Mouse (Mus musculus): ENCODE results near the gene Tmem164. TPM values are rescaled to one million over a fixed set of nuclear protein-coding genes. Genes with fewer than 3 reads are reported as not detected.
A peak's percentile ranks its signal among the peaks of the same experiment; 100 is the strongest.

The Tmem164 gene
- polyA plus RNA-seq, 1 experiment from 2014 or later, result 75.2 TPM

GRCm38 (mm10) chrX:142750775-142751174 lies 69.6 kb downstream of the Tmem164 start:
- Histone ChIP-seq H3K36me3 (peaks cover 10% of the 10 kb centered on the region; the same call in 1 of the 2 replicates), H3K9ac (no peak overlapping the region), H3K4me2 (no peak overlapping the region), H3K4me3 (no peak overlapping the region), H3K27ac (ENCODE audit: poor library complexity, severe bottlenecking) (no peak overlapping the region), H3K4me1 (replicated peaks) (0 out of 2 replicates have a peak, but pooled peaks cover 2% of the 10 kb centered on the region), H3K27me3 (replicated peaks) (no peaks in the 10 kb centered on the region), H3K9me3 (replicated peaks) (no peaks in the 10 kb centered on the region)
- WGBS, result 78% methylated on average over 4 of the region's 4 CpGs
- ATAC-seq (ENCODE audit: insufficient number of reproducible peaks, low FRiP score), result no peak

GRCm38 (mm10) chrX:142755542-142755941 lies 74.3 kb downstream of the Tmem164 start:
- Histone ChIP-seq H3K4me3 (no peak overlapping the region), H3K9me3 (replicated peaks) (no peaks in the 10 kb centered on the region), H3K4me2 (no peak overlapping the region), H3K27ac (ENCODE audit: poor library complexity, severe bottlenecking) (no peak overlapping the region), H3K9ac (no peak overlapping the region), H3K4me1 (replicated peaks) (0 out of 2 replicates have a peak, but pooled peaks cover 2% of the 10 kb centered on the region), H3K36me3 (peaks cover 10% of the 10 kb centered on the region; the same call in 1 of the 2 replicates), H3K27me3 (replicated peaks) (no peaks in the 10 kb centered on the region; the same call in 1 of the 2 replicates)
- no peak for ATAC-seq (ENCODE audit: insufficient number of reproducible peaks, low FRiP score)
- 67% methylated on average over 6 of the region's 6 CpGs for WGBS

GRCm38 (mm10) chrX:142760415-142760814 lies 79.2 kb downstream of the Tmem164 start:
- H3K4me3 ChIP-seq, result no peak overlapping the region
- H3K4me1 ChIP-seq (replicated peaks), result 0 out of 2 replicates have a peak, but pooled peaks cover 5% of the 10 kb centered on the region
- peaks cover 5% of the 10 kb centered on the region; the same call in 1 of the 2 replicates for H3K36me3 ChIP-seq
- WGBS, result 81% methylated on average over 6 of the region's 6 CpGs
- H3K27ac ChIP-seq (ENCODE audit: poor library complexity, severe bottlenecking), result no peak overlapping the region
- H3K4me2 ChIP-seq, result no peak overlapping the region
- ATAC-seq (ENCODE audit: insufficient number of reproducible peaks, low FRiP score), result no peak
- H3K9me3 ChIP-seq (replicated peaks), result no peaks in the 10 kb centered on the region
- H3K27me3 ChIP-seq (replicated peaks), result no peaks in the 10 kb centered on the region; the same call in 1 of the 2 replicates
- no peak overlapping the region for H3K9ac ChIP-seq

GRCm38 (mm10) chrX:142763337-142763736 lies 82.1 kb downstream of the Tmem164 start:
- 78% methylated on average over 7 of the region's 7 CpGs for WGBS
- Histone ChIP-seq H3K9me3 (replicated peaks) (no peaks in the 10 kb centered on the region), H3K36me3 (no peaks in the 10 kb centered on the region), H3K9ac (no peak overlapping the region), H3K4me2 (no peak overlapping the region), H3K4me3 (no peak overlapping the region), H3K4me1 (replicated peaks) (0 out of 2 replicates have a peak, but pooled peaks cover 5% of the 10 kb centered on the region), H3K27me3 (replicated peaks) (no peaks in the 10 kb centered on the region; the same call in 1 of the 2 replicates), H3K27ac (ENCODE audit: poor library complexity, severe bottlenecking) (no peak overlapping the region)
- no peak for ATAC-seq (ENCODE audit: insufficient number of reproducible peaks, low FRiP score)

- no peak for ATAC-seq (ENCODE audit: insufficient number of reproducible peaks, low FRiP score)
- H3K4me3 ChIP-seq, result no peak overlapping the region
- no peaks in the 10 kb centered on the region for H3K4me1 ChIP-seq (replicated peaks)
- 0 out of 2 replicates have a peak, but pooled peaks cover 18% of the 10 kb centered on the region for H3K36me3 ChIP-seq
- WGBS, result 85% methylated on average over 6 of the region's 6 CpGs
- no peaks in the 10 kb centered on the region for H3K9me3 ChIP-seq (replicated peaks)
- H3K27me3 ChIP-seq (replicated peaks), result no peaks in the 10 kb centered on the region
- H3K9ac ChIP-seq, result no peak overlapping the region
- no peak overlapping the region for H3K27ac ChIP-seq (ENCODE audit: poor library complexity, severe bottlenecking)
- H3K4me2 ChIP-seq, result no peak overlapping the region
These were observed 88.5 kb downstream of the Tmem164 start for GRCm38 (mm10) chrX:142769698-142770097.

GRCm38 (mm10) chrX:142773658-142774057 lies 92.5 kb downstream of the Tmem164 start:
- H3K9ac ChIP-seq, result no peak overlapping the region
- ATAC-seq (ENCODE audit: insufficient number of reproducible peaks, low FRiP score), result no peak
- H3K4me1 ChIP-seq (replicated peaks), result peaks cover 9% of the 10 kb centered on the region; the same call in 1 of the 2 replicates
- no peak overlapping the region for H3K4me3 ChIP-seq
- H3K36me3 ChIP-seq, result peaks cover 32% of the 10 kb centered on the region; the same call in 1 of the 2 replicates
- H3K27me3 ChIP-seq (replicated peaks), result no peaks in the 10 kb centered on the region
- no peak overlapping the region for H3K27ac ChIP-seq (ENCODE audit: poor library complexity, severe bottlenecking)
- H3K4me2 ChIP-seq, result no peak overlapping the region
- 62% methylated on average over 4 of the region's 4 CpGs for WGBS
- no peaks in the 10 kb centered on the region for H3K9me3 ChIP-seq (replicated peaks)

- ATAC-seq (ENCODE audit: insufficient number of reproducible peaks, low FRiP score), result no peak
- Histone ChIP-seq H3K4me3 (no peak overlapping the region), H3K9me3 (replicated peaks) (no peaks in the 10 kb centered on the region), H3K27me3 (replicated peaks) (no peaks in the 10 kb centered on the region), H3K4me2 (no peak overlapping the region), H3K36me3 (peaks cover 30% of the 10 kb centered on the region; the same call in 1 of the 2 replicates), H3K9ac (no peak overlapping the region), H3K4me1 (replicated peaks) (peaks cover 17% of the 10 kb centered on the region; the same call in 1 of the 2 replicates), H3K27ac (ENCODE audit: poor library complexity, severe bottlenecking) (0 out of 2 replicates have a peak overlapping the region, but pooled peaks have one; percentile 2)
- WGBS, result 66% methylated on average over 4 of the region's 4 CpGs
These were observed 94.9 kb downstream of the Tmem164 start for GRCm38 (mm10) chrX:142776131-142776530.

GRCm38 (mm10) chrX:142778638-142779037 lies 97.4 kb downstream of the Tmem164 start:
- 28% methylated on average over 6 of the region's 6 CpGs for WGBS
- Histone ChIP-seq H3K4me2 (peak overlapping the region; percentile 50), H3K36me3 (peaks cover 17% of the 10 kb centered on the region; the same call in 1 of the 2 replicates), H3K9ac (no peak overlapping the region), H3K27me3 (replicated peaks) (no peaks in the 10 kb centered on the region), H3K4me3 (no peak overlapping the region), H3K27ac (ENCODE audit: poor library complexity, severe bottlenecking) (peak overlapping the region; percentile 89), H3K4me1 (replicated peaks) (peaks cover 17% of the 10 kb centered on the region; the same call in 1 of the 2 replicates), H3K9me3 (replicated peaks) (no peaks in the 10 kb centered on the region)
- peak; percentile 91 for ATAC-seq (ENCODE audit: insufficient number of reproducible peaks, low FRiP score)

GRCm38 (mm10) chrX:142786160-142787052 lies 105.2 kb downstream of the Tmem164 start:
- WGBS, result 89% methylated on average over 10 of the region's 10 CpGs
- Histone ChIP-seq H3K27me3 (replicated peaks) (no peaks in the 10 kb centered on the region), H3K4me1 (replicated peaks) (no peaks in the 10 kb centered on the region), H3K36me3 (peaks cover 9% of the 10 kb centered on the region; the same call in 1 of the 2 replicates), H3K9ac (no peak overlapping the region), H3K4me3 (no peak overlapping the region), H3K9me3 (replicated peaks) (no peaks in the 10 kb centered on the region), H3K27ac (ENCODE audit: poor library complexity, severe bottlenecking) (no peak overlapping the region), H3K4me2 (no peak overlapping the region)
- ATAC-seq (ENCODE audit: insufficient number of reproducible peaks, low FRiP score), result no peak

GRCm38 (mm10) chrX:142792185-142792584 lies 111.0 kb downstream of the Tmem164 start:
- H3K27me3 ChIP-seq (replicated peaks), result no peaks in the 10 kb centered on the region
- H3K9me3 ChIP-seq (replicated peaks), result no peaks in the 10 kb centered on the region
- H3K4me1 ChIP-seq (replicated peaks), result peaks cover 6% of the 10 kb centered on the region; the same call in 1 of the 2 replicates
- H3K4me2 ChIP-seq, result no peak overlapping the region
- 83% methylated on average over 2 of the region's 2 CpGs for WGBS
- no peak overlapping the region for H3K9ac ChIP-seq
- no peak overlapping the region for H3K27ac ChIP-seq (ENCODE audit: poor library complexity, severe bottlenecking)
- H3K4me3 ChIP-seq, result no peak overlapping the region
- no peak for ATAC-seq (ENCODE audit: insufficient number of reproducible peaks, low FRiP score)
- peaks cover 3% of the 10 kb centered on the region; the same call in 1 of the 2 replicates for H3K36me3 ChIP-seq

GRCm38 (mm10) chrX:142794069-142794610 lies 112.9 kb downstream of the Tmem164 start:
- Histone ChIP-seq H3K4me1 (replicated peaks) (peaks cover 6% of the 10 kb centered on the region; the same call in 1 of the 2 replicates), H3K27me3 (replicated peaks) (no peaks in the 10 kb centered on the region), H3K4me3 (no peak overlapping the region), H3K9me3 (replicated peaks) (no peaks in the 10 kb centered on the region), H3K36me3 (peaks cover 3% of the 10 kb centered on the region; the same call in 1 of the 2 replicates), H3K27ac (ENCODE audit: poor library complexity, severe bottlenecking) (peak overlapping the region; percentile 82), H3K4me2 (no peak overlapping the region), H3K9ac (no peak overlapping the region)
- 60% methylated on average over 4 of the region's 4 CpGs for WGBS
- ATAC-seq (ENCODE audit: insufficient number of reproducible peaks, low FRiP score), result no peak
